Mouse (Mus musculus) MEL (cell line): Measurements from ENCODE around the gene Tmeff1. TPM values are rescaled to one million over a fixed set of nuclear protein-coding genes. Genes with fewer than 3 reads are reported as not detected.

Experiments
- DNase-seq: peaks from one replicate; pipeline ENCODE4 v3.0.0; 2011; ENCODE audit warnings: low read depth, low spot score
- H3K27ac ChIP-seq: 2 replicates; pipeline ENCODE4 v1.5.1; 2012; ENCODE audit warnings: low read depth, mild to moderate bottlenecking, control low read depth, low read length, moderate library complexity; ENCODE audit not compliant: control insufficient read depth
- H3K27me3 ChIP-seq, 2 experiments: fragments of 150-350 bp in 1 of 2; sonication (generic) in 1 of 2; 2 replicates each; pipeline ENCODE4 v1.6.1; 2012; ENCODE audit warnings: low read length in 2 of 2, mild to moderate bottlenecking in 2 of 2, improper control_type of control experiment in 1 of 2, moderate library complexity in 1 of 2; ENCODE audit not compliant: insufficient read depth in 2 of 2, control insufficient read depth in 1 of 2
- H3K36me3 ChIP-seq, 2 experiments: 2 replicates each; pipeline ENCODE4 v1.6.1; 2012 to 2014; ENCODE audit warnings: low read length in 2 of 2, improper control_type of control experiment in 1 of 2, inconsistent platforms in 1 of 2, mild to moderate bottlenecking in 1 of 2; ENCODE audit not compliant: insufficient read depth in 2 of 2, control insufficient read depth in 1 of 2
- H3K4me1 ChIP-seq, 2 experiments: fragments of 150-350 bp in 1 of 2; sonication (generic) in 1 of 2; 2 replicates each; pipeline ENCODE4 v1.6.1; 2012; ENCODE audit warnings: low read length in 2 of 2, improper control_type of control experiment in 1 of 2, mild to moderate bottlenecking in 1 of 2; ENCODE audit not compliant: insufficient read depth in 2 of 2, control insufficient read depth in 1 of 2
- H3K4me3 ChIP-seq, 2 experiments: fragments of 150-350 bp in 1 of 2; sonication (generic) in 1 of 2; 2 replicates each; pipeline ENCODE4 v1.5.1; 2012; ENCODE audit warnings: low read depth in 2 of 2, low read length in 2 of 2, mild to moderate bottlenecking in 2 of 2, moderate library complexity in 2 of 2, control low read depth in 1 of 2, improper control_type of control experiment in 1 of 2; ENCODE audit not compliant: control insufficient read depth in 1 of 2, insufficient read depth in 1 of 2
- H3K79me2 ChIP-seq: 2 replicates; pipeline ENCODE4 v1.6.1; 2012; ENCODE audit warnings: mild to moderate bottlenecking, low read length, moderate library complexity; ENCODE audit not compliant: control insufficient read depth, poor library complexity, insufficient read depth
- H3K9ac ChIP-seq: 2 replicates; pipeline ENCODE4 v1.6.1; 2012; ENCODE audit warnings: low read depth, mild to moderate bottlenecking, control low read depth, low read length, moderate library complexity; ENCODE audit not compliant: control insufficient read depth, poor library complexity, severe bottlenecking
- H3K9me3 ChIP-seq: fragments of 150-350 bp; sonication (generic); replicated peaks from 2 replicates; pipeline ENCODE4 v1.6.1; 2012; ENCODE audit warnings: mild to moderate bottlenecking, low read length, improper control_type of control experiment, moderate library complexity; ENCODE audit not compliant: insufficient read depth
- CHD2 ChIP-seq: IDR thresholded peaks from 2 replicates; pipeline ENCODE4 v1.6.1; 2011; ENCODE audit warnings: low read length, improper control_type of control experiment
- CTCF ChIP-seq, 3 experiments: IDR thresholded peaks in 2 of 3; conservative IDR thresholded peaks in 1 of 3; 2 replicates each; pipeline ENCODE4 v1.5.1; 2011 to 2012; ENCODE audit warnings: low read length in 3 of 3, low read depth in 2 of 3, mild to moderate bottlenecking in 2 of 3, improper control_type of control experiment in 1 of 3, inconsistent platforms in 1 of 3, mixed read lengths in 1 of 3, moderate library complexity in 1 of 3; ENCODE audit not compliant: control insufficient read depth in 1 of 3, insufficient read depth in 1 of 3, poor library complexity in 1 of 3, severe bottlenecking in 1 of 3
- E2F4 ChIP-seq: IDR thresholded peaks from 2 replicates; pipeline ENCODE4 v1.6.1; 2011; ENCODE audit warnings: low read depth, low read length, improper control_type of control experiment, borderline replicate concordance
- ELF1 ChIP-seq: IDR thresholded peaks from 2 replicates; pipeline ENCODE4 v1.6.1; 2014; ENCODE audit warnings: low read depth, mild to moderate bottlenecking, inconsistent platforms, low read length, improper control_type of control experiment, moderate library complexity
- GABPA ChIP-seq: IDR thresholded peaks from 2 replicates; pipeline ENCODE4 v1.6.1; 2012; ENCODE audit warnings: low read depth, mild to moderate bottlenecking, inconsistent platforms, low read length, improper control_type of control experiment, moderate library complexity
- HCFC1 ChIP-seq: IDR thresholded peaks from 2 replicates; pipeline ENCODE4 v1.6.1; 2012; ENCODE audit warnings: low read depth, mild to moderate bottlenecking, inconsistent platforms, low read length, improper control_type of control experiment, moderate library complexity
- JUND ChIP-seq: IDR thresholded peaks from 2 replicates; pipeline ENCODE4 v1.6.1; 2011; ENCODE audit warnings: low read depth, mild to moderate bottlenecking, improper control_type of control experiment, low read length
- KAT2A ChIP-seq: conservative IDR thresholded peaks from 2 replicates; pipeline ENCODE4 v1.6.1; 2012; ENCODE audit warnings: low read depth, low read length, improper control_type of control experiment, inconsistent platforms
- MAX ChIP-seq: IDR thresholded peaks from 2 replicates; pipeline ENCODE4 v1.6.1; 2011; ENCODE audit warnings: low read length, improper control_type of control experiment
- MAZ ChIP-seq: IDR thresholded peaks from 2 replicates; pipeline ENCODE4 v1.6.1; 2012; ENCODE audit warnings: low read depth, mild to moderate bottlenecking, inconsistent platforms, low read length, improper control_type of control experiment
- MEF2A ChIP-seq: IDR thresholded peaks from 2 replicates; pipeline ENCODE4 v1.6.1; 2014; ENCODE audit warnings: low read depth, mild to moderate bottlenecking, inconsistent platforms, low read length, improper control_type of control experiment; ENCODE audit not compliant: poor library complexity, insufficient replicate concordance, severe bottlenecking; ENCODE audit errors: extremely low read depth
- MYB ChIP-seq: IDR thresholded peaks from 2 replicates; pipeline ENCODE4 v1.6.1; 2011; ENCODE audit warnings: mild to moderate bottlenecking, low read depth, low read length, improper control_type of control experiment
- MYC ChIP-seq: IDR thresholded peaks from 2 replicates; pipeline ENCODE4 v1.6.1; 2011; ENCODE audit warnings: low read depth, mild to moderate bottlenecking, low read length, improper control_type of control experiment, moderate library complexity
- NELFE ChIP-seq: IDR thresholded peaks from 2 replicates; pipeline ENCODE4 v1.6.1; 2011; ENCODE audit warnings: low read depth, low read length, improper control_type of control experiment
- NRF1 ChIP-seq: IDR thresholded peaks from 2 replicates; pipeline ENCODE4 v1.6.1; 2014; ENCODE audit warnings: low read depth, mild to moderate bottlenecking, inconsistent platforms, low read length, improper control_type of control experiment, moderate library complexity; ENCODE audit not compliant: poor library complexity, insufficient read depth, severe bottlenecking
- POLR2AphosphoS2 ChIP-seq: IDR thresholded peaks from 2 replicates; pipeline ENCODE4 v1.6.1; 2011; ENCODE audit warnings: low read length, improper control_type of control experiment
- POLR2AphosphoS5 ChIP-seq: IDR thresholded peaks from 2 replicates; pipeline ENCODE4 v1.6.1; 2012; ENCODE audit warnings: low read depth, borderline replicate concordance, mild to moderate bottlenecking, inconsistent platforms, low read length, moderate library complexity, mixed read lengths
- TBP ChIP-seq: IDR thresholded peaks from 2 replicates; pipeline ENCODE4 v1.8.0; 2011; ENCODE audit warnings: low read depth, low read length, improper control_type of control experiment
- UBTF ChIP-seq: IDR thresholded peaks from 2 replicates; pipeline ENCODE4 v1.6.1; 2012; ENCODE audit warnings: low read depth, mild to moderate bottlenecking, inconsistent platforms, low read length, improper control_type of control experiment, moderate library complexity, borderline replicate concordance; ENCODE audit not compliant: insufficient read depth
- USF2 ChIP-seq, 2 experiments: IDR thresholded peaks; 2 replicates each; pipeline ENCODE4 v1.6.1; 2011 to 2012; ENCODE audit warnings: improper control_type of control experiment in 2 of 2, low read length in 2 of 2, borderline replicate concordance in 1 of 2, inconsistent platforms in 1 of 2, low read depth in 1 of 2, mild to moderate bottlenecking in 1 of 2; ENCODE audit not compliant: insufficient read depth in 1 of 2
- ZC3H11A ChIP-seq: IDR thresholded peaks from 2 replicates; pipeline ENCODE4 v1.6.1; 2012; ENCODE audit warnings: low read depth, mild to moderate bottlenecking, inconsistent platforms, low read length, improper control_type of control experiment
- ZKSCAN1 ChIP-seq: IDR thresholded peaks from 2 replicates; pipeline ENCODE4 v1.6.1; 2012; ENCODE audit warnings: low read depth, mild to moderate bottlenecking, inconsistent platforms, low read length, improper control_type of control experiment, moderate library complexity
- ZMIZ1 ChIP-seq: IDR thresholded peaks from 2 replicates; pipeline ENCODE4 v1.6.1; 2012; ENCODE audit warnings: low read depth, mild to moderate bottlenecking, inconsistent platforms, low read length, improper control_type of control experiment, moderate library complexity
- polyA plus RNA-seq, 2 experiments: library from polyadenylated mRNA; stranded (reverse) in 1 of 2; unstranded in 1 of 2; fragments of >175 nt in 1 of 2; fragments of >200 nt in 1 of 2; gene quantifications; 2 replicates each; pipeline versions ENCODE4 v1.2.1 to v1.2.4; 2012; ENCODE audit warnings: low replicate concordance in 2 of 2, low read depth in 1 of 2; ENCODE audit not compliant: insufficient read length in 2 of 2, insufficient read depth in 1 of 2, missing spikeins in 1 of 2
- total RNA-seq: library from RNA; depleted of rRNA; stranded (reverse); fragments of 300-350 nt; gene quantifications from 2 replicates; pipeline ENCODE4 v1.2.3, GENCODE M21; 2012

Gene Tmeff1
- total and polyA plus RNA-seq, 3 experiments = not detected

DNA sequence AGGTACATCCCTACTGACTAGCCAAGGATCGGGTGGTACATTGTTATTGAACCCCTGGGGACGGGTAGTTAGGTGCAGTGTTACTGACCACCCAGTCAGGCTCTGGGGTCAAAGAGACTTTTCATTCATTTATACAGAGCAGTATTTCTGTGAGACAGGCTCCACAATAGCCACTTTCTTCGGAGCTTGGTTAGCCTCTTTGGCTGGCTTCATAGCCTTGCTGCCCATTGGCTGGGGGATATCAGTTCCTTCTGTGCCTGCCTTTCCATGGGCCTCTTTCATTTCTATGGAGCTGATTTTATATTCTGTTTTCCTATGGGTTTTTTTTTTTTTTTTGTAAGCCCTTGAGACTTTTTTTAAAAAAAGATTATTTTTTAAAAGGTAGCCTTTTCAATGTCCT, 20.7 kb downstream of the Tmeff1 start:
- TF ChIP-seq MAX (no peak), MEF2A (no peak), CTCF (IDR thresholded peaks at IDR 0.05 in 2 of 3, conservative IDR thresholded peaks at IDR 0.05 in 1 of 3; ENCODE audit: control insufficient read depth in 1 of 3, insufficient read depth in 1 of 3, low read depth in 2 of 3, low read length in 3 of 3, poor library complexity in 1 of 3, severe bottlenecking in 1 of 3) (no peak), USF2 (IDR thresholded peaks at IDR 0.05; ENCODE audit: borderline replicate concordance in 1 of 2, insufficient read depth in 1 of 2, low read depth in 1 of 2, low read length in 2 of 2) (no peak), GABPA (no peak), KAT2A (no peak), TBP (no peak)
- Histone ChIP-seq H3K27me3 (no peaks in the 10 kb centered on the region; a peak in 1 of 4 replicates), H3K4me3 (no peak overlapping the region), H3K79me2 (no peaks in the 10 kb centered on the region), H3K4me1 (no peaks in the 10 kb centered on the region), H3K27ac (no peak overlapping the region), H3K36me3 (no peaks in the 10 kb centered on the region), H3K9me3 (no peaks in the 10 kb centered on the region), H3K9ac (no peak overlapping the region)
- no peak for DNase-seq

DNA sequence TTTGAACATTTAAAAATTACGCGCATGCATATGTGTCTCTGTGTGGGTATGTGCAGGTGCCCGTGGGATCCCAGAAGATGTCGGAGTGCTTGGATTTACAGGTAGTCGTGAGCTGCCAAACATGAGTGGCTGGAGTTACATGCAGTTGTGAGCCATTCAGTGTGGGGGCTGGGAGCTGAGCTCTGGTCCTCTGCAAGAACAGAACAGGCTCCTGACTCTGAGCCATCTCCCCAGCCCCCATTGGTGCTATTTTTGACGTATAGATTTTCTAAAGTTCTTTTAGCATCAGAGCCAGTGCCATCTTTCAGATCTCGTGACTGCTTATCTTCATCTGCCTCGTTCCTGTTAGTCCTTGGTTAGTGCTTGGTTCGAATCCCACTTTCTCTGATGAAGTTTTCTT, 24.5 kb downstream of the Tmeff1 start:
- H3K79me2 ChIP-seq = no peaks in the 10 kb centered on the region
- no peaks in the 10 kb centered on the region for H3K4me1 ChIP-seq

DNA sequence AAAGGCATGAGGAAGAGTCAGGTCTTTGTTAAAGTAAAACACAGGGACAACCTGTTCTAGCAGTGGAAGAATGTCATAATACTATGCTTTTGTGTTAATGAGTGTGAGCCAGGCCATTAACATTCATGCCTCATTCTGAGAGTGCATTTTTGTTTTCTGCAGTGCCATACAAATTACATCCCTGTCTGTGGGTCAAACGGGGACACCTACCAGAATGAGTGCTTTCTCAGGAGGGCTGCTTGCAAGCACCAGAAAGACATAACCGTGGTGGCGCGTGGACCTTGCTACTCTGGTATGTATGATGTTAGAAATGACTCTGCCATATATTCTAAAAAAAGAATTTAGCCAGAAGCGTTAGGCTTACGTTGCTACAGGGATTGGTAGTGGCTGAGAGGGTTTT, 25.3 kb downstream of the Tmeff1 start:
- H3K27me3 ChIP-seq = no peaks in the 10 kb centered on the region; a peak in 1 of 4 replicates
- no peaks in the 10 kb centered on the region for H3K4me1 ChIP-seq
- TF ChIP-seq POLR2AphosphoS2 (no peak), JUND (no peak), CHD2 (no peak), MYB (no peak), MAZ (no peak), ZMIZ1 (no peak), ZC3H11A (no peak), POLR2AphosphoS5 (no peak), E2F4 (no peak), UBTF (no peak), HCFC1 (no peak), USF2 (IDR thresholded peaks at IDR 0.05; ENCODE audit: borderline replicate concordance in 1 of 2, insufficient read depth in 1 of 2, low read depth in 1 of 2, low read length in 2 of 2) (no peak), ELF1 (no peak)
- H3K27ac ChIP-seq = no peak overlapping the region
- no peaks in the 10 kb centered on the region for H3K79me2 ChIP-seq
- no peak overlapping the region for H3K9ac ChIP-seq
- no peak for DNase-seq
- H3K9me3 ChIP-seq = no peaks in the 10 kb centered on the region
- H3K36me3 ChIP-seq = no peaks in the 10 kb centered on the region
- H3K4me3 ChIP-seq = no peak overlapping the region

More for the DNA sequence above, 24.5 kb downstream of the Tmeff1 start:
- Histone ChIP-seq H3K27me3 (no peaks in the 10 kb centered on the region; a peak in 1 of 4 replicates), H3K9me3 (no peaks in the 10 kb centered on the region), H3K27ac (no peak overlapping the region), H3K36me3 (no peaks in the 10 kb centered on the region)
- TF ChIP-seq CHD2 (no peak), NRF1 (no peak), MAZ (no peak), ZMIZ1 (no peak), MYC (no peak), NELFE (no peak), MAX (no peak), ZKSCAN1 (no peak), POLR2AphosphoS5 (no peak)
- TF ChIP-seq, all 39 proteins: peak for 0
- no peak overlapping the region for H3K4me3 ChIP-seq
- no peak overlapping the region for H3K9ac ChIP-seq
- DNase-seq = no peak
